Mouse (Mus musculus) MEL (cell line): ENCODE results near the gene Tmtc4.

ENCODE experiments used
- CTCF ChIP-seq, 3 experiments: IDR thresholded peaks in 2 of 3; conservative IDR thresholded peaks in 1 of 3; 2 replicates each; pipeline ENCODE4 v1.5.1; 2011 to 2012; ENCODE audit warnings: low read length in 3 of 3, low read depth in 2 of 3, mild to moderate bottlenecking in 2 of 3, improper control_type of control experiment in 1 of 3, inconsistent platforms in 1 of 3, mixed read lengths in 1 of 3, moderate library complexity in 1 of 3; ENCODE audit not compliant: control insufficient read depth in 1 of 3, insufficient read depth in 1 of 3, poor library complexity in 1 of 3, severe bottlenecking in 1 of 3
- EP300 ChIP-seq, 2 experiments: IDR thresholded peaks; 2 replicates each; pipeline ENCODE4 v1.6.1; 2011; ENCODE audit warnings: improper control_type of control experiment in 2 of 2, low read length in 2 of 2, low read depth in 1 of 2, mild to moderate bottlenecking in 1 of 2
- MXI1 ChIP-seq: IDR thresholded peaks from 2 replicates; pipeline ENCODE4 v1.6.1; 2011; ENCODE audit warnings: mild to moderate bottlenecking, low read depth, low read length, improper control_type of control experiment
- MYB ChIP-seq: IDR thresholded peaks from 2 replicates; pipeline ENCODE4 v1.6.1; 2011; ENCODE audit warnings: mild to moderate bottlenecking, low read depth, low read length, improper control_type of control experiment
- NRF1 ChIP-seq: IDR thresholded peaks from 2 replicates; pipeline ENCODE4 v1.6.1; 2014; ENCODE audit warnings: low read depth, mild to moderate bottlenecking, inconsistent platforms, low read length, improper control_type of control experiment, moderate library complexity; ENCODE audit not compliant: poor library complexity, insufficient read depth, severe bottlenecking
- TAL1 ChIP-seq: IDR thresholded peaks from 2 replicates; pipeline ENCODE4 v1.6.1; 2012; ENCODE audit warnings: mild to moderate bottlenecking, inconsistent platforms, low read length, moderate library complexity, mixed read lengths
- USF1 ChIP-seq: IDR thresholded peaks from 2 replicates; pipeline ENCODE4 v1.6.1; 2014; ENCODE audit warnings: low read depth, mild to moderate bottlenecking, inconsistent platforms, low read length, improper control_type of control experiment, moderate library complexity

DNA sequence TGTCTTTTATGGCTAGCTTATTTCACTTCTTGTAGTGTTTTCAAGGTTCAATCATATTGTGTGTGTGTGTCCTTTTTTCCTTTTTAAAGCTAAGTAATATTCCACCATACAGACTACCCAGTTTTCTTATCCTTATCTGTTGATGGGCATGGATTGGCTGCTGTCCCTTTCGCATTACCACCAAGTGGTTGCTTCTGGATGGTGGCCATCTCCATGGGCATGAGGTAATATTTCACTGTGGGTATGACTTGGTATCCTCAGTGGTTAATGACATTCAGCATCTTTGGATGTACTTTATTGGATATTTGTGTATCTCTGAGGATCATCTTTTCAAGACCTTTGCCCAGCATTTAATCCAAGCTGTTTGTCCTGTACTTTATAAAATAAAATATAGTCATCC lies 87.7 kb downstream of the Tmtc4 start:
- TF ChIP-seq USF1 (no peak), TAL1 (no peak), MYB (no peak), MXI1 (no peak), CTCF (IDR thresholded peaks at IDR 0.05 in 2 of 3, conservative IDR thresholded peaks at IDR 0.05 in 1 of 3; ENCODE audit: control insufficient read depth in 1 of 3, insufficient read depth in 1 of 3, low read depth in 2 of 3, low read length in 3 of 3, poor library complexity in 1 of 3, severe bottlenecking in 1 of 3) (no peak), EP300 (IDR thresholded peaks at IDR 0.05; ENCODE audit: low read depth in 1 of 2, low read length in 2 of 2) (no peak), NRF1 (no peak)
